Mouse (Mus musculus): ENCODE measurements around the gene Dctn3. TPM values are rescaled to one million over a fixed set of nuclear protein-coding genes. Genes with fewer than 3 reads are reported as not detected.

Gene Dctn3
- polyA plus RNA-seq, 1 experiment from 2014 or later: 191 TPM

Other genes starting within 250 kb of the Dctn3 start
- gene AI464131, start 220.1 kb downstream of the Dctn3 start, polyA plus RNA-seq (2016; fragmentation: Nextera tagmentation; extraction: Ambion mirVana): 10.1 and 11.9 TPM in 2 replicates
- 11.3 and 12.9 TPM in 2 replicates for gene 1110017D15Rik, start 205.8 kb downstream of the Dctn3 start, polyA plus RNA-seq (2016; fragmentation: Nextera tagmentation; extraction: Ambion mirVana)
- 12.5 and 15.3 TPM in 2 replicates for gene Fam219a, start 153.6 kb downstream of the Dctn3 start, polyA plus RNA-seq (2016; fragmentation: Nextera tagmentation; extraction: Ambion mirVana)
- 2.3 and 2.8 TPM in 2 replicates for gene Dnaic1, start 153.4 kb downstream of the Dctn3 start, polyA plus RNA-seq (2016; fragmentation: Nextera tagmentation; extraction: Ambion mirVana)
- 73.6 and 78.6 TPM in 2 replicates for gene Enho, start 82.8 kb downstream of the Dctn3 start, polyA plus RNA-seq (2016; fragmentation: Nextera tagmentation; extraction: Ambion mirVana)
- 28.8 and 35.9 TPM in 2 replicates for gene Cntfr, start 26.1 kb downstream of the Dctn3 start, polyA plus RNA-seq (2016; fragmentation: Nextera tagmentation; extraction: Ambion mirVana)
- 125 and 141 TPM in 2 replicates for gene Il11ra1, start 23.2 kb downstream of the Dctn3 start, polyA plus RNA-seq (2016; fragmentation: Nextera tagmentation; extraction: Ambion mirVana)
- 55.6 and 66.5 TPM in 2 replicates for gene Rpp25l, start 9.6 kb downstream of the Dctn3 start, polyA plus RNA-seq (2016; fragmentation: Nextera tagmentation; extraction: Ambion mirVana)
- gene Arid3c, start 8.0 kb upstream of the Dctn3 start, polyA plus RNA-seq (2016; fragmentation: Nextera tagmentation; extraction: Ambion mirVana): 1.1 TPM in 2 replicates
- 31.0 and 33.4 TPM in 2 replicates for gene Galt, start 32.1 kb upstream of the Dctn3 start, polyA plus RNA-seq (2016; fragmentation: Nextera tagmentation; extraction: Ambion mirVana)
- gene Sigmar1, start 33.0 kb upstream of the Dctn3 start, polyA plus RNA-seq (2016; fragmentation: Nextera tagmentation; extraction: Ambion mirVana): 54.2 and 58.9 TPM in 2 replicates
- gene Ccl27a, start 51.1 kb upstream of the Dctn3 start, polyA plus RNA-seq (2016; fragmentation: Nextera tagmentation; extraction: Ambion mirVana): 133 and 134 TPM in 2 replicates
- not detected in 2 replicates for gene Gm21541, start 180.4 kb upstream of the Dctn3 start, polyA plus RNA-seq (2016; fragmentation: Nextera tagmentation; extraction: Ambion mirVana)
- gene Gm20878, start 218.4 kb upstream of the Dctn3 start, polyA plus RNA-seq (2016; fragmentation: Nextera tagmentation; extraction: Ambion mirVana): 5.6 and 5.9 TPM in 2 replicates
- gene Fam205a4, start 242.9 kb upstream of the Dctn3 start, polyA plus RNA-seq (2016; fragmentation: Nextera tagmentation; extraction: Ambion mirVana): 0.06 and 0.26 TPM in 2 replicates